Mouse (Mus musculus): ENCODE data around the gene Ybx2.

Gene Ybx2

GRCm38 (mm10) chr11:69935137-69935879 is at the start of gene Ybx2:
Ybx2 (plus strand) TSS chr11:69935796.
- peak; percentile 89 for DNase-seq

- DNase-seq = peak; percentile 74
Observed at GRCm38 (mm10) chr11:69886907-69887635, 48.5 kb upstream of the Ybx2 start.

GRCm38 (mm10) chr11:69891482-69891881 is 44.1 kb upstream of the Ybx2 start:
- no peak for DNase-seq

- peak; percentile 61 for DNase-seq
Observed at GRCm38 (mm10) chr11:69894671-69895070, 40.9 kb upstream of the Ybx2 start.

GRCm38 (mm10) chr11:69895291-69895690 is 40.3 kb upstream of the Ybx2 start, which contains the start of gene Acap1:
Acap1 (minus strand) TSS chr11:69895539.
- no peak for DNase-seq

- DNase-seq = no peak
Observed at GRCm38 (mm10) chr11:69899870-69900269, 35.7 kb upstream of the Ybx2 start.

GRCm38 (mm10) chr11:69900471-69901405 is 34.9 kb upstream of the Ybx2 start, which contains the start of the genes 2810408A11Rik and Neurl4:
2810408A11Rik (minus strand) TSS chr11:69900987.
Neurl4 (plus strand) TSS chr11:69901072.
- peak; percentile 96 for DNase-seq

- DNase-seq = peak; percentile 96
Observed at GRCm38 (mm10) chr11:69901406-69901846, 34.2 kb upstream of the Ybx2 start.

GRCm38 (mm10) chr11:69901993-69902392 is 33.6 kb upstream of the Ybx2 start:
- no peak for DNase-seq

- no peak for DNase-seq
Observed at GRCm38 (mm10) chr11:69902972-69903371, 32.6 kb upstream of the Ybx2 start.

GRCm38 (mm10) chr11:69904311-69904710 is 31.3 kb upstream of the Ybx2 start:
- DNase-seq = no peak

- DNase-seq = no peak
Observed at GRCm38 (mm10) chr11:69908645-69909044, 27.0 kb upstream of the Ybx2 start.

- DNase-seq = no peak
Observed at GRCm38 (mm10) chr11:69909174-69909573, 26.4 kb upstream of the Ybx2 start.

GRCm38 (mm10) chr11:69910177-69910576 is 25.4 kb upstream of the Ybx2 start:
- DNase-seq = no peak

GRCm38 (mm10) chr11:69910781-69911560 is 24.6 kb upstream of the Ybx2 start:
- DNase-seq = no peak

GRCm38 (mm10) chr11:69911701-69912100 is 23.9 kb upstream of the Ybx2 start:
- no peak for DNase-seq

- peak; percentile 76 for DNase-seq
Observed at GRCm38 (mm10) chr11:69912716-69913530, 22.7 kb upstream of the Ybx2 start.

GRCm38 (mm10) chr11:69913554-69914371 is 21.8 kb upstream of the Ybx2 start, which contains the start of gene Gps2:
Gps2 (plus strand) TSS chr11:69913888.
- DNase-seq = peak; percentile 95

GRCm38 (mm10) chr11:69914372-69914764 is 21.2 kb upstream of the Ybx2 start:
- DNase-seq = no peak

- DNase-seq = no peak
Observed at GRCm38 (mm10) chr11:69914917-69915430, 20.6 kb upstream of the Ybx2 start.
